Mouse (Mus musculus): Measurements from ENCODE around the gene Acad11. TPM values are rescaled to one million over a fixed set of nuclear protein-coding genes. Genes with fewer than 3 reads are reported as not detected.

Gene Acad11
- total RNA-seq, 2 experiments from 2014 or later: 14.3 to 15.1 TPM

GRCm38 (mm10) chr9:104146683-104147082 lies 83.5 kb downstream of the Acad11 start:
- no peak for DNase-seq

DNA sequence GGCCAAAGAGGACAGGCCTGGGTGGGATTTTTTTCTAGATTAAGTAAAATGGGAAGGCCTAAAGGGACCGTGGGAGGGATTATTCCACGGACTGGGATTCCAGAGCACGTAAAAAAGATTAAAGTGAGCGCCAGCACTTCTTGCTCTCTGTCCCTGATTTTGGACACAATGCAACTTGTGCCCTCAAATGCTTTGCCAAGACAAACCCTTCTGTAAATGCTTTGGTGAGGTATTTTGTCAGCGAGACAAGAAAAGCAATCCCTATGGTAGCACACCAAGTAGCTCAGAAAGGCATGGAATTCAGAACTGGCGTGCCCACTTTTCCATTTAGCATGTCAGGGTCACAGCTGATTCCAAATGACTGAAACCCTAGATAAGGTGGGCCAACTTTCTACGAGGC lies 85.8 kb downstream of the Acad11 start:
- DNase-seq: no peak

DNA sequence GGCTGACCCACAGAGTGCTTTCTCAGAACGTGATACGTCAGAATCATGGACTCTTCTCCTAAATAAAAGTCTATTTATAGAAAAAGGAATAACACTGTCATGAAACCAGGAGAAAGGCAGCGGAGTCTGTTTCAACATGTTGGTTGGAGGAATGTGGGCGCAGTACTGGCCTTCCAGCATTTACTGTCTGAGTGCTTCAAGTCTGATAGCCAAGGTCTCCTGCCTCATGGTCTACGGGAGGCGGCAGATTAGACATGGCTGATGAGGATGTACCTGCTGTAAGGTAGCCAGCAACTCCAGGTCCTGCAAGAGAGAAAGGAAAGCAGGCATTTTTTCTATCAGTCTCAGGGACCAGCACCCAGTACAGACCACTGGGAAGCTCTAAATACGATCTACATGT lies 88.9 kb downstream of the Acad11 start:
- no peak for DNase-seq

GRCm38 (mm10) chr9:104155100-104155715 lies 92.0 kb downstream of the Acad11 start:
- no peak for DNase-seq

GRCm38 (mm10) chr9:104156506-104156905 lies 93.3 kb downstream of the Acad11 start:
- DNase-seq: no peak

GRCm38 (mm10) chr9:104157291-104157690 lies 94.1 kb downstream of the Acad11 start:
- DNase-seq: no peak

- no peak for DNase-seq
These were observed 97.9 kb downstream of the Acad11 start for GRCm38 (mm10) chr9:104161117-104161516.

DNA sequence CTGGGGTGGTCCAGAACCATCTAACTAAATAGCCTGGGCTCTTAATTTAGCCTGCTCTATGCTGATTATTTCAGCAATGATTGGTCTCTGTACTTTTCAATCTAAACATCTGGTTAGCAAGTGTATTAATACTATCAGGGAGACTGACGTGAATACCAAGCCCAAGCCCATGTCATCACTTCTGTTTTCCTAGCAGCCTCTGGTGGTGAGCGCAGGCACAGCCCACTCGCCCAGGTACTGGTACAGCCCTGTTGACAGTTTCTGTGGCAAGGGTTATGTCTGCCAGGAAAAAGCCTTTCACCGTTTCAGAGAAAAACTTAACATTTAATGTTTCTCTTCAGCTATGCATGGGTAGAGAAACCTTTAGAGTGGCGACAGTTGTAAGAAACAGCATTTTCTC lies 101.0 kb downstream of the Acad11 start:
- no peak for DNase-seq

GRCm38 (mm10) chr9:104165926-104166325 lies 102.7 kb downstream of the Acad11 start:
- peak; percentile 20 for DNase-seq

DNA sequence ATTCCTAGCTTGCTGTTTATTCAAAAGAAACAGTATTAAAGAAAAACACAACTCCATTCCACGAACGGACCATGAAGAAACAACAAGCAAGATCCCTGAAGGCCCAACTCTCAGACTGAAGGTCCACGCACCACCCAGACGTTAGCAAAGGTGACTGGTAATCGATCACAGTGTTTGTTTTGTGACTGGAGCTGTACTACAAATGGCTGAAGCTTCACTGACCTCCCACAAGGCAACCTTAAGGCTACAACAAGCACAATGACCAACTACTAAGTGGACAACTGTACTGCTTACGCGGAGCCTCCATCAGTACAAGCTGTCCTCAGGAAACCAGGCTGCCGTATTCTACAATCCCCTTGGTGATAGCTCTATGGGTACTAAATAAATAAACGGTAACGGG lies 106.8 kb downstream of the Acad11 start:
- DNase-seq: no peak

DNA sequence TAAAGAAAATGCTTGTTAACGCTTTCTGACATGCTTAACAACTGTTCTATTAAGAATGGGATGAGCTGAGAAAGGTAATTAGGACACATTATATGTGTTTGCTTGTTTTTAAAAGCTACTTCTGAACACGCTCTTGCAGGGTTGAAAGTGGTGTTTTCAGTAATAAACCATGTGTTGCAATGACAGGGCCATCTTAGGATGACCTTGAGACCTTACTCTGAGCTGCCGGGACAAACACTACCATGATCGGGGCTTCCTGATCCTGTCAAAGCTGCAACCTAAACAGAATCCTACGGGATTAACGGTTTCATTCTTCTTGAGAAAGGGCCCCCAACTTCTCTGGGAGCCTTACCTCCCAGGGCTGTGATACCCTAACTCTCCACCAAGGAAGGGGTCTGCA lies 108.5 kb downstream of the Acad11 start:
- no peak for DNase-seq

GRCm38 (mm10) chr9:104172342-104172741 lies 109.2 kb downstream of the Acad11 start:
- DNase-seq: no peak

Other genes starting within 250 kb of the Acad11 start
- gene Nphp3, start 60.8 kb upstream of the Acad11 start, total RNA-seq (2021): 1 to 10 TPM; 3.0 to 4.5 TPM
- not detected for gene Gm28305, start 22.7 kb upstream of the Acad11 start, total RNA-seq (2021)
- gene Uba5, start 243 bp upstream of the Acad11 start, total RNA-seq (2021): 10 to 100 TPM; 17.0 to 22.6 TPM
- gene Ackr4, start 63.6 kb downstream of the Acad11 start, total RNA-seq (2021): 1 to 10 TPM; 1.9 to 3.6 TPM
- gene Dnajc13, start 199.6 kb downstream of the Acad11 start, total RNA-seq (2021): 10 to 100 TPM; 25.8 to 32.5 TPM

Measured in gastrocnemius, postnatal 10 days (tissue).